Mouse (Mus musculus): ENCODE results near the gene Vmac.

DNA sequence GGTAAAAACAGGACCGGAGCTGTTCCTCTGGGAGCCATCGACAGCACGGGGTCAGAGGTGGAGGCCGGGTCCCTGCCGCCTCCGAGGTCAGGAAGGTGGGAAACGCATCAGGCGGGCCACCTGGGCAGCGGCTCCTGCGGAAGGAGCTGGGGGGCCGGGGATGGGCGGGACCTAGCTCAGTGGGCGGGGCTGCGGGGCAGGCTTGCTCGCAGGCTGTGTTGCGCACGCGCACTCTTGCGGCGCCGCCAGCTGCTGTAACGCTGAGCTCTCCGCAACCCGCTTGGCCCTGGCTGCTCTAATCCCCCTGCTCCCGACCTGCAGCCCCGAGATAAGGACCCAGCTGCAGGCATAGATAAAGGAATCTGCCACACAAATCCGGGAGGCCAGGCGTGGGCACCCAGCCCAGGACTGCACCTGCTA lies 44.2 kb upstream of the Vmac start:
- TF ChIP-seq POLR2A (IDR thresholded peaks at IDR 0.05; ENCODE audit: insufficient read depth, low read depth, low read length) (peak; percentile 75), EP300 (IDR thresholded peaks at IDR 0.05; ENCODE audit: insufficient read depth, low read depth, low read length) (no peak)

Measured in heart, adult 2 months (tissue).